In the genomic region with DNA sequence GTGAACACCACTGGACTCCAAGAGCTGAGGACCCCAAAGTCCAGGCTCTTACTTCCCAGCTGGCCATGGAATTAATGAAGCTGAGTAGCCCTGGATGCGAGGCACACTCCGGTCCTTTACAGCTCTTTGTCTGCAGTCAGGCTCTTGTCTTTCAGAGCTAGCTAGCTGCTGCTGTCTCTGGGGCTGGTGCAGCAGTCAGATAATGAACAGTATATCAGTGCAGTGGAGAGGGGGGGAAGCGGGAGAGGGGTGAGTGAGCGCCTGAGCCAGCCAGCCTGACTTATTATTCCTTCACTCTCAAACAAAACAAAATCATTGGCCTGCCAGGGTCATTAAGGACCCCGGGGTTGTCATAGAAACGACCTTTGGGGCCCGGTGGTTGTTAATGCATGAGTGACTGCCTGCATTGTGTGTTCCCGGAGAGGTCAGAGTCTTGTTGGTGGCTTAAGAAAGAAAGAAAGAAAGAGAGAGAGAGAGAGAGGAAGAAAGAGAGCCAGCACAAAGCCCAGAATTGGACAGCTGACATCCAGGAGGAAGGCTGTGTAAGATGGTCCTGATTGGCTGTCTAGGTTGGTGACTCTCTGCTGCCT, we compare ENCODE assay signal across 8 mouse cellular contexts.
A peak's percentile ranks its signal among the peaks of the same experiment; 100 is the strongest.
DNase-seq lines count a peak whose midpoint lies in the region; ATAC-seq and TF ChIP-seq lines count a peak whose summit lies in the region.

No protein-coding gene starts in this region.

- DNase-seq in lung, postnatal 25 days (ENCODE audit: low spot score): no peak
- peak; percentile 96 for DNase-seq in embryo, embryonic 9.5 days (ENCODE audit: extremely low spot score)
- DNase-seq in urinary bladder, adult 2 months (ENCODE audit: low spot score): no peak

- no peak for TF ChIP-seq POLR2A in olfactory bulb, adult 2 months (IDR thresholded peaks at IDR 0.05; ENCODE audit: insufficient read depth, low read depth, low read length)

- no peak overlapping the region for H3K27ac ChIP-seq in lung, embryonic 16.5 days (ENCODE audit: low read length)
- peak overlapping the region; percentile 80 for H3K27ac ChIP-seq in intestine, embryonic 15.5 days
- no peak overlapping the region for H3K27ac ChIP-seq in liver, embryonic 12.5 days
- peak overlapping the region; percentile 18 for H3K27ac ChIP-seq in olfactory bulb, adult 2 months (ENCODE audit: insufficient read depth, low read depth, low read length)

- H3K4me1 ChIP-seq in lung, embryonic 16.5 days (replicated peaks; ENCODE audit: control insufficient read depth, insufficient read depth, low read length): peaks cover 12% of the 10 kb centered on the region; the same call in 1 of the 2 replicates
- H3K4me1 ChIP-seq in intestine, embryonic 15.5 days (replicated peaks): peaks cover 29% of the 10 kb centered on the region
- peaks cover 21% of the 10 kb centered on the region for H3K4me1 ChIP-seq in liver, embryonic 12.5 days
- H3K4me1 ChIP-seq in olfactory bulb, adult 2 months (ENCODE audit: control insufficient read depth, insufficient read depth, low read length): peaks cover 10% of the 10 kb centered on the region

- no peaks in the 10 kb centered on the region for H3K36me3 ChIP-seq in lung, embryonic 16.5 days (ENCODE audit: control insufficient read depth, insufficient read depth, low read length)
- H3K36me3 ChIP-seq in intestine, embryonic 15.5 days: no peaks in the 10 kb centered on the region
- no peaks in the 10 kb centered on the region for H3K36me3 ChIP-seq in liver, embryonic 12.5 days

- peak; percentile 81 for ATAC-seq in lung, embryonic 16.5 days (ENCODE audit: low read depth)
- ATAC-seq in intestine, embryonic 15.5 days: peak; percentile 91
- ATAC-seq in liver, embryonic 12.5 days: peak; percentile 37; the same call in 1 of the 2 replicates
- no peak for ATAC-seq in CD4-positive, CD25-positive, alpha-beta regulatory T cell, adult 4 months

- TF ChIP-seq CTCF in olfactory bulb, adult 2 months (IDR thresholded peaks at IDR 0.05; ENCODE audit: insufficient read depth, low read depth, low read length): no peak

- 5% methylated on average over 8 of the region's 8 CpGs for WGBS in lung, embryonic 16.5 days
- 4% methylated on average over 8 of the region's 8 CpGs for WGBS in intestine, embryonic 15.5 days
- 6% methylated on average over 8 of the region's 8 CpGs for WGBS in liver, embryonic 12.5 days (ENCODE audit: insufficient replicate concordance)
- WGBS in olfactory bulb, adult 2 months: 18% methylated on average over 8 of the region's 8 CpGs

- H3K4me3 ChIP-seq in lung, embryonic 16.5 days (ENCODE audit: low read length): no peak overlapping the region
- H3K4me3 ChIP-seq in intestine, embryonic 15.5 days (replicated peaks): no peak overlapping the region
- no peak overlapping the region for H3K4me3 ChIP-seq in liver, embryonic 12.5 days
- peak overlapping the region; percentile 19 for H3K4me3 ChIP-seq in olfactory bulb, adult 2 months (ENCODE audit: insufficient read depth, low read depth, low read length)

- H3K9ac ChIP-seq in lung, embryonic 16.5 days (ENCODE audit: low read length): peak overlapping the region; percentile 34; the same call in 1 of the 2 replicates
- peak overlapping the region; percentile 2; the same call in 1 of the 2 replicates for H3K9ac ChIP-seq in intestine, embryonic 15.5 days
- H3K9ac ChIP-seq in liver, embryonic 12.5 days: no peak overlapping the region

- H3K9me3 ChIP-seq in lung, embryonic 16.5 days (ENCODE audit: control insufficient read depth, low read length): no peaks in the 10 kb centered on the region
- H3K9me3 ChIP-seq in intestine, embryonic 15.5 days: no peaks in the 10 kb centered on the region
- no peaks in the 10 kb centered on the region for H3K9me3 ChIP-seq in liver, embryonic 12.5 days (replicated peaks)

- no peaks in the 10 kb centered on the region for H3K27me3 ChIP-seq in lung, embryonic 16.5 days (ENCODE audit: control insufficient read depth, insufficient read depth, low read depth, low read length)
- H3K27me3 ChIP-seq in intestine, embryonic 15.5 days (replicated peaks): no peaks in the 10 kb centered on the region
- H3K27me3 ChIP-seq in liver, embryonic 12.5 days (replicated peaks): no peaks in the 10 kb centered on the region

- H3K4me2 ChIP-seq in lung, embryonic 16.5 days (ENCODE audit: low read depth, low read length): peak overlapping the region; percentile 47
- H3K4me2 ChIP-seq in intestine, embryonic 15.5 days (replicated peaks): peak overlapping the region; percentile 49
- H3K4me2 ChIP-seq in liver, embryonic 12.5 days: peak overlapping the region; percentile 47

Comparison
In these comparisons a context has a peak if more than half of its experiments do, and no peak if none do; other contexts are left out.
1. H3K27ac ChIP-seq: peak in intestine, embryonic 15.5 days (single experiment) and olfactory bulb, adult 2 months (single experiment); none in lung, embryonic 16.5 days (single experiment) and liver, embryonic 12.5 days (single experiment).
2. Peak in every context shown above with its lines, with median percentiles within 50 percentile points of each other: H3K4me2 ChIP-seq.